Mouse (Mus musculus): ENCODE results near the gene Iqgap3. TPM values are rescaled to one million over a fixed set of nuclear protein-coding genes. Genes with fewer than 3 reads are reported as not detected.
A peak's percentile ranks its signal among the peaks of the same experiment; 100 is the strongest.

The Iqgap3 gene
- total and polyA plus RNA-seq, 3 experiments: 0.21 to 0.64 (median 0.45) TPM

GRCm38 (mm10) chr3:88146376-88147112, 64.8 kb downstream of the Iqgap3 start:
- H3K79me2 ChIP-seq (replicated peaks; ENCODE audit: control insufficient read depth, insufficient read depth, low read length): peaks cover 19% of the 10 kb centered on the region
- H3K4me3 ChIP-seq: peak overlapping the region; percentile 96; the same call in 1 of the 2 replicates
- no peaks in the 10 kb centered on the region for H3K27me3 ChIP-seq (ENCODE audit: control insufficient read depth, insufficient read depth, low read length)
- 17% methylated on average over 5 of the region's 5 CpGs for WGBS
- intact Hi-C loops (cut with DNase I): no loop called here
- peaks cover 17% of the 10 kb centered on the region for H3K36me3 ChIP-seq (ENCODE audit: control insufficient read depth, insufficient read depth, low read length)
- H3K27ac ChIP-seq: peak overlapping the region; percentile 99
- H3K9ac ChIP-seq (ENCODE audit: low read depth, low read length): peak overlapping the region; percentile 33
- DNase-seq: no peak
- H3K4me1 ChIP-seq (ENCODE audit: control insufficient read depth, insufficient read depth, low read length): peaks cover 59% of the 10 kb centered on the region
- TF ChIP-seq CTCF (IDR thresholded peaks at IDR 0.05) (no peak), EP300 (IDR thresholded peaks at IDR 0.05; ENCODE audit: insufficient read depth, low read depth, low read length) (no peak), POLR2A (IDR thresholded peaks at IDR 0.05; ENCODE audit: insufficient read depth, low read depth, low read length) (no peak)

- H3K79me2 ChIP-seq (replicated peaks; ENCODE audit: control insufficient read depth, insufficient read depth, low read length): peaks cover 19% of the 10 kb centered on the region
- no peak overlapping the region for H3K4me3 ChIP-seq
- TF ChIP-seq POLR2A (IDR thresholded peaks at IDR 0.05; ENCODE audit: insufficient read depth, low read depth, low read length) (no peak), EP300 (IDR thresholded peaks at IDR 0.05; ENCODE audit: insufficient read depth, low read depth, low read length) (no peak), CTCF (IDR thresholded peaks at IDR 0.05) (no peak)
- 61% methylated on average over 2 of the region's 2 CpGs for WGBS
- H3K36me3 ChIP-seq (ENCODE audit: control insufficient read depth, insufficient read depth, low read length): peaks cover 20% of the 10 kb centered on the region
- DNase-seq: peak in 1 of 2 experiments; percentile 33
- no peak overlapping the region for H3K9ac ChIP-seq (ENCODE audit: low read depth, low read length)
- no peaks in the 10 kb centered on the region for H3K27me3 ChIP-seq (ENCODE audit: control insufficient read depth, insufficient read depth, low read length)
- peak overlapping the region; percentile 99 for H3K27ac ChIP-seq
- intact Hi-C loops (cut with DNase I): no loop called here
- H3K4me1 ChIP-seq (ENCODE audit: control insufficient read depth, insufficient read depth, low read length): peaks cover 67% of the 10 kb centered on the region
These were observed 65.7 kb downstream of the Iqgap3 start for GRCm38 (mm10) chr3:88147444-88147843.

- Histone ChIP-seq H3K27me3 (ENCODE audit: control insufficient read depth, insufficient read depth, low read length) (no peaks in the 10 kb centered on the region), H3K27ac (peak overlapping the region; percentile 99), H3K79me2 (replicated peaks; ENCODE audit: control insufficient read depth, insufficient read depth, low read length) (peaks cover 19% of the 10 kb centered on the region), H3K4me3 (no peak overlapping the region), H3K4me1 (ENCODE audit: control insufficient read depth, insufficient read depth, low read length) (peaks cover 68% of the 10 kb centered on the region), H3K9ac (ENCODE audit: low read depth, low read length) (no peak overlapping the region), H3K36me3 (ENCODE audit: control insufficient read depth, insufficient read depth, low read length) (peaks cover 20% of the 10 kb centered on the region)
- TF ChIP-seq CTCF (IDR thresholded peaks at IDR 0.05) (no peak), EP300 (IDR thresholded peaks at IDR 0.05; ENCODE audit: insufficient read depth, low read depth, low read length) (no peak), POLR2A (IDR thresholded peaks at IDR 0.05; ENCODE audit: insufficient read depth, low read depth, low read length) (no peak)
- 35% methylated on average over 1 of the region's 1 CpGs for WGBS
- peak in 1 of 2 experiments; percentile 22 for DNase-seq
- intact Hi-C loops (cut with DNase I): no loop called here
These were observed 66.1 kb downstream of the Iqgap3 start for GRCm38 (mm10) chr3:88147866-88148265.

GRCm38 (mm10) chr3:88148354-88148753, 66.6 kb downstream of the Iqgap3 start:
- intact Hi-C loops (cut with DNase I): no loop called here
- DNase-seq: peak in 1 of 2 experiments; percentile 34
- Histone ChIP-seq H3K4me3 (no peak overlapping the region), H3K9ac (ENCODE audit: low read depth, low read length) (no peak overlapping the region; the same call in 1 of the 2 replicates), H3K4me1 (ENCODE audit: control insufficient read depth, insufficient read depth, low read length) (peaks cover 70% of the 10 kb centered on the region), H3K27ac (peak overlapping the region; percentile 99), H3K79me2 (replicated peaks; ENCODE audit: control insufficient read depth, insufficient read depth, low read length) (peaks cover 16% of the 10 kb centered on the region), H3K27me3 (ENCODE audit: control insufficient read depth, insufficient read depth, low read length) (no peaks in the 10 kb centered on the region), H3K36me3 (ENCODE audit: control insufficient read depth, insufficient read depth, low read length) (peaks cover 20% of the 10 kb centered on the region)
- WGBS: 48% methylated on average over 5 of the region's 5 CpGs
- no peak for TF ChIP-seq EP300 (IDR thresholded peaks at IDR 0.05; ENCODE audit: insufficient read depth, low read depth, low read length)
- TF ChIP-seq POLR2A (IDR thresholded peaks at IDR 0.05; ENCODE audit: insufficient read depth, low read depth, low read length): no peak
- no peak for TF ChIP-seq CTCF (IDR thresholded peaks at IDR 0.05)

GRCm38 (mm10) chr3:88148776-88149509, 67.2 kb downstream of the Iqgap3 start:
- no peaks in the 10 kb centered on the region for H3K27me3 ChIP-seq (ENCODE audit: control insufficient read depth, insufficient read depth, low read length)
- TF ChIP-seq EP300 (IDR thresholded peaks at IDR 0.05; ENCODE audit: insufficient read depth, low read depth, low read length) (peak; percentile 63; the same call in 1 of the 2 replicates), POLR2A (IDR thresholded peaks at IDR 0.05; ENCODE audit: insufficient read depth, low read depth, low read length) (no peak), CTCF (IDR thresholded peaks at IDR 0.05) (no peak)
- H3K79me2 ChIP-seq (replicated peaks; ENCODE audit: control insufficient read depth, insufficient read depth, low read length): peaks cover 16% of the 10 kb centered on the region
- intact Hi-C loops (cut with DNase I): no loop called here
- WGBS: 13% methylated on average over 4 of the region's 4 CpGs
- peak overlapping the region; percentile 41 for H3K4me3 ChIP-seq
- peaks cover 21% of the 10 kb centered on the region for H3K36me3 ChIP-seq (ENCODE audit: control insufficient read depth, insufficient read depth, low read length)
- peak; percentile 77 to 78 for DNase-seq
- peaks cover 71% of the 10 kb centered on the region for H3K4me1 ChIP-seq (ENCODE audit: control insufficient read depth, insufficient read depth, low read length)
- H3K27ac ChIP-seq: peak overlapping the region; percentile 99
- peak overlapping the region; percentile 66 for H3K9ac ChIP-seq (ENCODE audit: low read depth, low read length)

Data from heart, adult 2 months (tissue).